Mouse (Mus musculus) mature B cell (primary cell): Measurements from ENCODE around the gene Zfp362.

Source experiments
- in situ Hi-C: fragments of 300-500 bp; cut with MboI; formaldehyde crosslinking; loops from 2 replicates; pipeline ENCODE4 v1.14.3; 2019

Zfp362 gene

GRCm38 (mm10) chr4:128801675-128802465, 4.0 kb downstream of the Zfp362 start:
- in situ Hi-C loops = no loop called here

- in situ Hi-C loops = no loop called here
Measured at GRCm38 (mm10) chr4:128796788-128797187, 9.1 kb downstream of the Zfp362 start.

GRCm38 (mm10) chr4:128795596-128795995, 10.2 kb downstream of the Zfp362 start:
- in situ Hi-C loops = no loop called here

GRCm38 (mm10) chr4:128794198-128794597, 11.6 kb downstream of the Zfp362 start:
- in situ Hi-C loops = no loop called here

- in situ Hi-C loops = no loop called here
Measured at GRCm38 (mm10) chr4:128793710-128794109, 12.1 kb downstream of the Zfp362 start.

- in situ Hi-C loops = no loop called here
Measured at GRCm38 (mm10) chr4:128789646-128790045, 16.2 kb downstream of the Zfp362 start.

- in situ Hi-C loops = no loop called here
Measured at GRCm38 (mm10) chr4:128788108-128788507, 17.7 kb downstream of the Zfp362 start.

- in situ Hi-C loops = no loop called here
Measured at GRCm38 (mm10) chr4:128787023-128787939, 18.6 kb downstream of the Zfp362 start.

GRCm38 (mm10) chr4:128785921-128786654, 19.8 kb downstream of the Zfp362 start:
- in situ Hi-C loops = no loop called here

- in situ Hi-C loops = no loop called here
Measured at GRCm38 (mm10) chr4:128784950-128785631, 20.8 kb downstream of the Zfp362 start.

GRCm38 (mm10) chr4:128782645-128783044, 23.2 kb downstream of the Zfp362 start:
- in situ Hi-C loops = no loop called here

GRCm38 (mm10) chr4:128782037-128782436, 23.8 kb downstream of the Zfp362 start:
- in situ Hi-C loops = no loop called here

- in situ Hi-C loops = loop anchor here (5.0 kb wide), 1 partner anchor 65 kb away; no protein-coding TSS in a partner anchor
Measured at GRCm38 (mm10) chr4:128777593-128777992, 28.3 kb downstream of the Zfp362 start.

GRCm38 (mm10) chr4:128776568-128777289, 29.1 kb downstream of the Zfp362 start:
- in situ Hi-C loops = loop anchor here (5.0 kb wide), 1 partner anchor 64 kb away; no protein-coding TSS in a partner anchor

GRCm38 (mm10) chr4:128774467-128774866, 31.4 kb downstream of the Zfp362 start:
- in situ Hi-C loops = no loop called here

- in situ Hi-C loops = no loop called here
Measured at GRCm38 (mm10) chr4:128773820-128774219, 32.0 kb downstream of the Zfp362 start.

GRCm38 (mm10) chr4:128770698-128771097, 35.1 kb downstream of the Zfp362 start:
- in situ Hi-C loops = no loop called here

- in situ Hi-C loops = no loop called here
Measured at GRCm38 (mm10) chr4:128769569-128770355, 36.1 kb downstream of the Zfp362 start.

GRCm38 (mm10) chr4:128768120-128768519, 37.7 kb downstream of the Zfp362 start:
- in situ Hi-C loops = no loop called here

GRCm38 (mm10) chr4:128766929-128767328, 38.9 kb downstream of the Zfp362 start:
- in situ Hi-C loops = no loop called here
